Mouse (Mus musculus): ENCODE measurements around the gene Epb41l1. TPM values are rescaled to one million over a fixed set of nuclear protein-coding genes. Genes with fewer than 3 reads are reported as not detected.

The Epb41l1 gene
- total and polyA plus RNA-seq, 2 experiments from 2014 or later = 10.7 to 259 TPM

GRCm38 (mm10) chr2:156455508-156456108, 34.9 kb downstream of the Epb41l1 start:
- H3K4me1 ChIP-seq (ENCODE audit: insufficient read depth, low read length) = peaks cover 5% of the 10 kb centered on the region; the same call in 1 of the 2 replicates
- DNase-seq (ENCODE audit: low spot score) (no peak), ATAC-seq (no peak)
- WGBS = 87% methylated on average over 9 of the region's 9 CpGs
- peaks cover 4% of the 10 kb centered on the region; the same call in 1 of the 2 replicates for H3K36me3 ChIP-seq (ENCODE audit: insufficient read depth, low read length)
- H3K4me3 ChIP-seq (ENCODE audit: low read length) = no peak overlapping the region
- no peaks in the 10 kb centered on the region for H3K9me3 ChIP-seq (ENCODE audit: low read length)
- H3K27me3 ChIP-seq (ENCODE audit: insufficient read depth, low read length) = no peaks in the 10 kb centered on the region
- H3K27ac ChIP-seq = no peak overlapping the region
- H3K9ac ChIP-seq (replicated peaks; ENCODE audit: low read length) = no peak overlapping the region
- no peak overlapping the region for H3K4me2 ChIP-seq (ENCODE audit: low read depth, low read length)
- no peak for TF ChIP-seq CTCF (IDR thresholded peaks at IDR 0.05; ENCODE audit: low read depth)

GRCm38 (mm10) chr2:156456386-156457342, 36.0 kb downstream of the Epb41l1 start:
- H3K27me3 ChIP-seq (ENCODE audit: insufficient read depth, low read length) = no peaks in the 10 kb centered on the region
- ATAC-seq (no peak), DNase-seq (ENCODE audit: low spot score) (no peak)
- H3K9ac ChIP-seq (replicated peaks; ENCODE audit: low read length) = no peak overlapping the region
- H3K9me3 ChIP-seq (ENCODE audit: low read length) = no peaks in the 10 kb centered on the region
- peaks cover 5% of the 10 kb centered on the region; the same call in 1 of the 2 replicates for H3K4me1 ChIP-seq (ENCODE audit: insufficient read depth, low read length)
- no peak overlapping the region for H3K27ac ChIP-seq
- H3K4me3 ChIP-seq (ENCODE audit: low read length) = no peak overlapping the region
- no peak overlapping the region for H3K4me2 ChIP-seq (ENCODE audit: low read depth, low read length)
- peaks cover 4% of the 10 kb centered on the region; the same call in 1 of the 2 replicates for H3K36me3 ChIP-seq (ENCODE audit: insufficient read depth, low read length)
- 81% methylated on average over 14 of the region's 14 CpGs for WGBS
- TF ChIP-seq CTCF (IDR thresholded peaks at IDR 0.05; ENCODE audit: low read depth) = no peak

- peaks cover 4% of the 10 kb centered on the region; the same call in 1 of the 2 replicates for H3K36me3 ChIP-seq (ENCODE audit: insufficient read depth, low read length)
- TF ChIP-seq CTCF (IDR thresholded peaks at IDR 0.05; ENCODE audit: low read depth) = no peak
- H3K4me1 ChIP-seq (ENCODE audit: insufficient read depth, low read length) = peaks cover 9% of the 10 kb centered on the region
- ATAC-seq = 0 out of 2 replicates have a peak, but pooled peaks have one; percentile 30
- H3K9me3 ChIP-seq (ENCODE audit: low read length) = no peaks in the 10 kb centered on the region
- no peak overlapping the region for H3K4me3 ChIP-seq (ENCODE audit: low read length)
- H3K27ac ChIP-seq = no peak overlapping the region
- no peak overlapping the region for H3K9ac ChIP-seq (replicated peaks; ENCODE audit: low read length)
- H3K27me3 ChIP-seq (ENCODE audit: insufficient read depth, low read length) = no peaks in the 10 kb centered on the region
- H3K4me2 ChIP-seq (ENCODE audit: low read depth, low read length) = no peak overlapping the region
- DNase-seq (ENCODE audit: low spot score) = peak; percentile 49
- WGBS = 28% methylated on average over 4 of the region's 4 CpGs
Measured at GRCm38 (mm10) chr2:156457343-156457717, 36.6 kb downstream of the Epb41l1 start.

GRCm38 (mm10) chr2:156460470-156460869, 39.8 kb downstream of the Epb41l1 start:
- Histone ChIP-seq H3K27me3 (ENCODE audit: insufficient read depth, low read length) (no peaks in the 10 kb centered on the region), H3K36me3 (ENCODE audit: insufficient read depth, low read length) (peaks cover 4% of the 10 kb centered on the region; the same call in 1 of the 2 replicates), H3K4me2 (ENCODE audit: low read depth, low read length) (no peak overlapping the region), H3K4me3 (ENCODE audit: low read length) (no peak overlapping the region), H3K9ac (replicated peaks; ENCODE audit: low read length) (no peak overlapping the region), H3K27ac (peak overlapping the region; percentile 41; the same call in 1 of the 2 replicates), H3K9me3 (ENCODE audit: low read length) (no peaks in the 10 kb centered on the region), H3K4me1 (ENCODE audit: insufficient read depth, low read length) (peaks cover 18% of the 10 kb centered on the region)
- WGBS = 22% methylated on average over 14 of the region's 14 CpGs
- peak; percentile 50 for TF ChIP-seq CTCF (IDR thresholded peaks at IDR 0.05; ENCODE audit: low read depth)
- no peak for ATAC-seq
- peak; percentile 79 for DNase-seq (ENCODE audit: low spot score)

GRCm38 (mm10) chr2:156462154-156463029, 41.7 kb downstream of the Epb41l1 start:
- Histone ChIP-seq H3K4me3 (ENCODE audit: low read length) (no peak overlapping the region), H3K27ac (no peak overlapping the region; the same call in 1 of the 2 replicates), H3K9ac (replicated peaks; ENCODE audit: low read length) (no peak overlapping the region), H3K27me3 (ENCODE audit: insufficient read depth, low read length) (no peaks in the 10 kb centered on the region), H3K4me1 (ENCODE audit: insufficient read depth, low read length) (peaks cover 15% of the 10 kb centered on the region), H3K4me2 (ENCODE audit: low read depth, low read length) (no peak overlapping the region), H3K9me3 (ENCODE audit: low read length) (no peaks in the 10 kb centered on the region), H3K36me3 (ENCODE audit: insufficient read depth, low read length) (no peaks in the 10 kb centered on the region)
- ATAC-seq (peak; percentile 41; the same call in 1 of the 2 replicates), DNase-seq (ENCODE audit: low spot score) (peak; percentile 56)
- TF ChIP-seq CTCF (IDR thresholded peaks at IDR 0.05; ENCODE audit: low read depth) = no peak
- WGBS = 24% methylated on average over 14 of the region's 14 CpGs

GRCm38 (mm10) chr2:156464416-156464815, 43.7 kb downstream of the Epb41l1 start:
- H3K27me3 ChIP-seq (ENCODE audit: insufficient read depth, low read length) = no peaks in the 10 kb centered on the region
- DNase-seq (ENCODE audit: low spot score) (no peak), ATAC-seq (no peak; the same call in 1 of the 2 replicates)
- H3K9ac ChIP-seq (replicated peaks; ENCODE audit: low read length) = no peak overlapping the region
- no peak overlapping the region for H3K27ac ChIP-seq
- no peaks in the 10 kb centered on the region for H3K9me3 ChIP-seq (ENCODE audit: low read length)
- 77% methylated on average over 4 of the region's 4 CpGs for WGBS
- TF ChIP-seq CTCF (IDR thresholded peaks at IDR 0.05; ENCODE audit: low read depth) = no peak
- H3K36me3 ChIP-seq (ENCODE audit: insufficient read depth, low read length) = no peaks in the 10 kb centered on the region
- peaks cover 13% of the 10 kb centered on the region; the same call in 1 of the 2 replicates for H3K4me1 ChIP-seq (ENCODE audit: insufficient read depth, low read length)
- H3K4me2 ChIP-seq (ENCODE audit: low read depth, low read length) = no peak overlapping the region
- H3K4me3 ChIP-seq (ENCODE audit: low read length) = no peak overlapping the region
